Mouse (Mus musculus) embryo, embryonic 10 days (tissue): ENCODE data around the gene Parm1.
A peak's percentile ranks its signal among the peaks of the same experiment; 100 is the strongest.

Source experiments
- DNase-seq: peaks from one replicate; pipeline ENCODE4 v3.0.0-alpha.2; 2015; ENCODE audit warnings: low spot score

Gene Parm1

DNA sequence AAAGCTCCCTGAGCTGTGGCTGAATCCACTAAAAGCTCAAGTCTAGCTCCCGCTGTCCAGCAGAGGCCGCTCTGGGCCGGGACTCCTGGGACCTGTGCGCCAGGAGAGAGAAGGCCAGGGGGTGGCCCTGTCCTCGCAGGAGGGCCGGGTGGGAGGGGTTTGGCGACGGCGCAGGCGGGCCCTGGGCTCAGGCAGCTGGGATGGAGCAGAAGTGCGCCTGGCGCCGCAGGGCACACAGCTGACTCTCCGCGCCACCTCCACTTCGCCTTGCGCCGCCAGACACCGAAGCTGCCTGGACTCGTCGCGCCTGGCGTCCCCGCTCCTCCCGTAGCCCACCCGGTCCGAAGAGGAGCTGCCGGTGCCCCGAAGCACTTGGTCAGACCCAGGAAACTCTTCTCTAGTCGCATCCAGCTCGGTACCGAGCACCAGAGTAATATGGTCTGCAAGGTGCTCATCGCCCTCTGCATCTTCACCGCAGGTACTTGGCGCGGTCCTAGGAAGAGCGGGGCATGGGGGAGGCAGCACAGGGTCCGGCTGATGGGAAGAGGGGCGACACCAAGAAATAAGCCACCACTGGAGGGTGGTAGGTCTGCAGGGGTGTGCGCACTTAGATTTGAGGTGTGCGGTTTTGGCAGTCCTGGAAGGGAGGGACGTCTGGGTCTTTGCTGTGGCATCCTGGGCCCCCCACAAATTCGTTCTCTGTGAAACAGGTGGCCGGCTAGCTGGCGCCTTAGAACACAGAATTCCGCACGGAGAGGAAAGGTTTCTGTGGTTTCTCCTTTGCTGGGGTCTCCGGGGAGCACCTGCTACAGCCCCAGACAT lies at the start of gene Parm1:
Parm1 (plus strand) TSS at position 136 of the 822 bp plus-strand sequence.
- peak; percentile 91 for DNase-seq

DNA sequence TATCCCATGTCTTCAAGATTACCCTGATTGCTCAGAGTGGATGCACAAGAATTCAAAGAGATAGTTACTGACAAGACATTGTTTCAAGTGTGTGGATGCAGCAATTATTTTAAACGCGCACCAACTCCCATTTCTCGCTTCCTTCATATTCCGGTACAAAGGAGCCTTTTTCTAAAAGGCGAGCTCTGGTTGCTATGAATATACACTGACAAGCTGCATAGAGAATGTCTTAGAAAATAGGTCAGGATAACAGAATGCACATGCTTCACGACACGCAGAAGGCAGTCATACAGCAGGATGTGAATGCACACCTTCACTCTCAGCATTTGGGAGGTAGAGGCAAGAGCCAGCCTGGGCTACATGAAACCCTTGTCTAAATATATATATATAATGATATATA lies 42.2 kb upstream of the Parm1 start:
- DNase-seq = no peak

DNA sequence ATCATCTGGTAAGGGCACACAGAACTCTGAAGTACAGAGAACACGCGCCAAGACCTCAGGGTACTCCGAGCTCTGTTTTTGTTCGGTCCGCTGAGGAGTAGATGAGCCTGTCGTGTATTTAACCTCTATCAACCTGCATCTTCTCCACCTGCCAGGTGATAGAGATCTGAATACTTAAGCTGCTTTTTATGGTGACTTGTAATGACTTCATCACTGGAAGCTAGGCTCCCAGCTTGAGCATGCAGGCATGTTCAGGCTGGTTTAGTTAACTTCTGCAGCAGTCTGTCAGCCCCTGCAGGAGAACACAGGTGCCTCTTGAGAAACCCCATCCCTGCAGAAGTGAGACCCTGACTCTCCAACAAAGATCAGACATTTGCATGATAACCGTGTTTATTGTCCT lies 40.6 kb upstream of the Parm1 start:
- DNase-seq = no peak

- DNase-seq = no peak
These were observed 38.7 kb upstream of the Parm1 start for GRCm38 (mm10) chr5:91478673-91479072.

DNA sequence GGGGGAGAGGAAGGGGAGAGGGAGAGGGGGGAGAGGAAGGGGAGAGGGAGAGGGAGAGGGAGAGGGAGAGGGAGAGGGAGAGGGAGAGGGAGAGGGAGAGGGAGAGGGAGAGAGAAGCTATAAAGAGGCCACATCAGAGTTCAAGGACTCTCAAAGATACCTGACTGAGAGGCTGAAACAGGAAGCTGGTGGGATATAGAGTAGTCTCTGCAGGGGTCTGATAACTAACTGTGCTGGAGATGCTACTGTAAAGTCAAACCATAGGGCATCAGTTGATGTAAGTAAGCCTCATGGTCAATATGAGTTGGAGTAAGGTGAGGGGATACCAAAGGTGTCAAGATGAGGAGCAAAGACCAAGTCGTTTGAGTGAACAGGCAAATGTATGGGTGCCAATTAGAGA lies 37.3 kb upstream of the Parm1 start:
- no peak for DNase-seq

DNA sequence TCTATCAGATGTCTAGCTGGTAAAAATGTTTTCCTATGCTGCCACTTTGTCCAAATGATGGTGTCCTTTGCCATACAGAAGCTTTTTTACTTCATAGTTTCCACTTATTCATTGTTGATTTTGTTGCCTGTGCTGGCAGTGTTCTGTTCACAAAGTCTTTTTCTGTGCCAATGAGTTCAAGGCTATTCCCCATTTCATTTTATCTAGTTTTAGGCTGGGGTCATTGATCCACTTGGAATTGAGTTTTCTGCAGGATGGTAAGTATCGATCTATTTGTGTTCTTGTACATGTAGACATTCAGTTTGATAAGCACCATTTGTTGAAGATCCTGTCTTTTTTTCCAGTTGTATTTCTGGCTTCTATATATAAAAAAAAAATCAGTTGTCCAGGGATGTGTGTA lies 33.1 kb upstream of the Parm1 start:
- no peak for DNase-seq

DNA sequence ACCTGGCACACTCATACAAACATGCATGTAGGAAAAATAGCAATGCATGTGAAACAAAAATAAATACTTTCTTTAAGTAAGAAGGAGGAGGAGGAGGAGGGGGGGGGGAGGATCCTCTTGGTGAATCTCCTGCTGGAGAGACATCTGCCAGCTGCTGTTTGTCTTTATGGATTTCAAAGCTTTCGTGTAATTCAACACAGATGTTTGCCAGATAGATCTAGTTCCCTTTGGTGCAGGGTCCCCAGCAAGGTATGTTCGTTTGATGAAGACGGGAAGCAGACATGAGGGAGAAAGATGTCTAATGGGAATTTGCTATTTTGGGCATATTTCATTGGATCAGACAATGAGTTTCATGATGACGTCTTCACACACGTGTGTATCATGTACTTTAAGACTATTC lies 23.0 kb upstream of the Parm1 start:
- peak; percentile 51 for DNase-seq

DNA sequence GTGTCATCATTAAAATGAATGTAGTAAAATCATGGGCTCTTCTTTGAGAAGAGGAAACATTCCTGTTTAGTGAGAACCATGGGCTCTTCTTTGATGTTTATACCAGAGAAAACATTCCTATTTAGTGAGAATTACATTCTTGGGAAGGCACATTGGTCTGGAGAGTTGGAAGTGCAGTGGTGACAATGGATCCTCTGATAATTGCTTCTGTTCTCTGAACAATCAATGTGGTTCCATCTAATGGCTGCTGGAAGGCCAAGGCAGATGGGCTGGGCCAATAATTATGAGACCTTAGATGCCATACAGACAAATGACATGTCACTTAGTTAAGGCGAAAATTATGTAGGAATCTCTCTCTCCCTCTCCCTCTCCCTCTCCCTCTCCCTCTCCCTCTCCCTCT lies 16.1 kb upstream of the Parm1 start:
- DNase-seq = no peak

- no peak for DNase-seq
These were observed 15.0 kb upstream of the Parm1 start for GRCm38 (mm10) chr5:91502366-91502765.

DNA sequence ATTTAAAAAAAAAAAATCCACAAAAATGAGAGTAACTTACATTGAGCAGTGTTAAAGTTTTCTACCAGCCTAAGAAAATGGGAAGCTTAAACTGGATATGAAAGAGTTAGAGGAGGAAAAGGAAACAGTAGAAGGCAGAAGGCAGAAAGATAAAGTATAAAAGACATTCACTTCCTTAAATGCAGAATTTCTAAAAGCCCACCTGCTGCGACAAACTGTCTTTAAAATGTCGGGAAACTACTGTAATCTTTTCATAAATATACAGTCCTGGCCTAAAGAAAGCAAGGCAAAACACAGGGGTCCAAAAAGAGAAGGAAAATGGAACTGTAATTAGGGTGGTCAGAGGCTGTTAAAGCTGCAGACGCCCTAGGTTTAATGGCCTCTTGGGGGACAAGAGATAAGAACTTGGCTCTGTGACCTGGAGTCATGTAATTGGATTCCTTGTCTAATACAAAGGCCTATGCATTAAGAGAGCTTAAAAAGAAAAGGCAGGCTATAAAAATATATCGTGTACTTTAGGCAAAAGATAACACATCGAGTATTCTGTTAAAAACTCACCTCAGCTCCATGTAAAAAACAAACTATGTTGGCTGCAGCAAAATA lies 13.0 kb upstream of the Parm1 start:
- DNase-seq = no peak

DNA sequence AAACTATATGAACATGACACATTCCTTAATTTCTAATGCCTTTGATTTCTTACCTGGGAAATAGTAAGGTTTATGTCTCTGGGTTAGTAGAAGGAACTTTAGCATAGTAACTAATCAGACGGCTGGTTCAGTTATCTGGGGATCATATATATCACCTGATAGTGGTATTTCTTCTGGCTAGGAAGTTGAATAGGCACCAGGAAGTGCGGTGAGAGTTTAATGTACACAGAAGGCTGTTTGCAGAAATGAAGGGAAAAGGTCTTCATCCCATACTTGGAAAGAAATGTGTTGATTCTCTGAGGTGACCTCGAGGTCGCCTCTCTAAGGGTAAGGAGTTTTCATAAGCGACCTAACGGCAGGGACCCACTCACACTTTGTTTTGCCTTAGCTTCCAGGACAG lies 338 bp upstream of the Parm1 start:
- DNase-seq = no peak

DNA sequence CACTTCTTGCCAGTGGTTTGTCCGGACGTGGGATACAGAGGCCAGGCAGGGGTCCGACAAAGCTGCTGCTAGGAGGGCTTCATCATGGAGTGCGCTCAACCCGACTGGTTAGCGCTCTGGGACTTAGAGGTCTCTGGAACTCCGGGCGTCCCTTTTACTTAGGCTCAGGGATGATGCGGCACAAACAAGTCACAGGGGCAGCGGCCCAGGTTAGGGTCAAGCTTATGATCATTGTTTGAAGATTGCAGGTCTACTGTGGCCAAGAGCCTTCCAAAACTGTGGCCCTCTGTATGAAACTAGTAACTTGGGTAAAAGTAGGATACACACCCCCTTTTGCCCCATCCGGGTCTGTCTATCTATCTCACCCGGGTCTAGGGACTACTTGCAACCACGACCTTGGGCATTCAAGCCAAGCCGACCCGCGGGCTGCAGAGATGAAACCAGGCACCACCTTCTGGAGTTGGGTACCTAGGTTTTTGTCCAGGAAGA lies 931 bp downstream of the Parm1 start:
- DNase-seq = peak; percentile 23

DNA sequence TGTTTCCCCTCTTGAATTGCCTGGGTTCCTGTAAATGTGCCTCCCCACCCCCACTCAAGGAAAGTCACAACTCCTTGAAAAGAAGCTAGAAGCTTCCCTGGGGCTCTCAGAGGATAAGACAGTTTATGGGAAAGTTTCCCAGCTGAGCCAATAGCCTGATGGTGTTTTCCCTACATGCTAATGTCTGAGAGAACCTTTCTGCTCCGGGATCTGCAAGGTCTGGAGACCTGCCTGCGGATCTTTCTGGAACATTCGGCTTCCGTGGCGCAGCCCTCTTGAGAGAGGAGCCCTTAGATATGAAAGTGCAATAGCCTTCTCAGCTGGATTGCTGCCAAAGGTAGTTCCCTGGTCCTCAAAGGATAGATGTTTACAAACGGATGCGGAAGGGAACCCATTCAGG lies 1.5 kb downstream of the Parm1 start:
- DNase-seq = peak; percentile 30

- DNase-seq = peak; percentile 68
These were observed 2.1 kb downstream of the Parm1 start for GRCm38 (mm10) chr5:91519521-91519920.

DNA sequence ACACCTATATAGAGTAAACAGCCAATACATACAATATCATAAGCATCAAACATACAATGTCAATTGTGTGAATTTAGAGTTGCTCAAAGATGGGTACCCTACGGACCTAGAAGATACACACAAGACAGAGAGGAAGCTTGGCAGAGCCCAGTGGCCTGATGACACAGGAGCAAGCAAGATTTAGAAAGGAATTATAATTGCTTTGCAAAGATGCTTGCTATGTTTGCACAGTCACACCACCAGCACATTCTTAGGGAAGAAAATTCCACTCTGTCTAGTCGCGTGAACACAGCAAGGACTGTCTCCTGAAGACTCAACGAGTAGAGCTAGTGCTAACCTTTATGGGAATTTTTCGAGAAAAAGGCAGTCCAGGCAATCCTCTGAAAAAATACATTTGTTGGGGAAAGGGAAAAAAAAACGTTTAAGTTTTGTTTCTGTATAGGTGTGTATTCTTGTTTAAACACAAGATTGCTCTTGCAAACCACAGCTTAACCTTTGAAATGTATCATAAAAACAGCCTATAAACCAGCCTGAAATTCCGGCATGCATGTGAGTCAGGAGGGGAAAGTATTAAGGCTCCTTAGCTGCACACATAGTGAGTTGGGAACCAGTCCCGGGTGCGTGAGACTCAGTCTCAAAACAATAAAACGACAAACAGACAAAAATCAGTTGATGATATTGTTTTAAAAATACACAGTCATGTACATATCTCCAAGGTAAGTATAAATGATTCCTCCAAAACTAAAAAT lies 15.5 kb downstream of the Parm1 start:
- no peak for DNase-seq

GRCm38 (mm10) chr5:91559071-91559610 lies 41.7 kb downstream of the Parm1 start:
- no peak for DNase-seq

GRCm38 (mm10) chr5:91559711-91560110 lies 42.3 kb downstream of the Parm1 start:
- no peak for DNase-seq

- no peak for DNase-seq
These were observed 44.0 kb downstream of the Parm1 start for GRCm38 (mm10) chr5:91561394-91561793.

GRCm38 (mm10) chr5:91562486-91562885 lies 45.1 kb downstream of the Parm1 start:
- no peak for DNase-seq

DNA sequence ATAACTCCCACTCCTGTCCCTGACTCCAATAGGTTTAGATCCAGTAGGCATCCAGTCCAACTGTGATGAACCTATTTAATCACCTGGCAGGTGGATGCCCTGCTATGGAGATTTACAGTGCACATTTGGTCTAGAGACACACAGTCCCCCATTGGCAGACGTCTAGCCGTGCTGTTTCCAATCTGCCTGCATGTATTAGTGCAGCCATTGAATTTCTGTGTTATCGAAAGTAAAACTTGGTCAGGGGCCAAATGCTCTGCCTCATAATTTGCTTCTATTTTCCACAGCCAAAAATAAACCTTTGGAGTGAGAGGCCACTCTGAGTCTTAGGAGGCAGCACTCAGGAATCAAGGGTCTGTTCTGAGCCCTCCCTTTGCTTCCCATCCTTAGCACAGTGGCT lies 46.6 kb downstream of the Parm1 start:
- no peak for DNase-seq

DNA sequence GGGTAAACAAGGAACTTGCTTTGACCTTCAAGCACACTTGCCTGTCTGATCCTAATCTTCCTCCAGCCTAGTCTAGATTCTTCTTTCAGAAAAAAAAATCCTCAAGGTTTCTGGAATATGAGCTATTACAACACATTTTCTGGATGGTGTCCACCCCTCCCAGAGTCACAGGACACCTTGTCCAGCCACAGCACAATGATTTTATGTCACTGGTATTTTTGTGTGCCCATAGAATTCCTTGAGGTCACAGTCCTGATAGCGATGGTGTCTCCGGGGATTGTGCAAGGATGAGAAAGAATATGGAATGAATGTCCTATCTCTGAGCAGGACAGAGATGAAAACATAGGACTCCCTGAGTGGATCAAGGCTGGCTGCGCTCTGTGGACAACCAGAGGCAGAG lies 48.0 kb downstream of the Parm1 start:
- no peak for DNase-seq

- no peak for DNase-seq
These were observed 49.2 kb downstream of the Parm1 start for GRCm38 (mm10) chr5:91566591-91566990.

DNA sequence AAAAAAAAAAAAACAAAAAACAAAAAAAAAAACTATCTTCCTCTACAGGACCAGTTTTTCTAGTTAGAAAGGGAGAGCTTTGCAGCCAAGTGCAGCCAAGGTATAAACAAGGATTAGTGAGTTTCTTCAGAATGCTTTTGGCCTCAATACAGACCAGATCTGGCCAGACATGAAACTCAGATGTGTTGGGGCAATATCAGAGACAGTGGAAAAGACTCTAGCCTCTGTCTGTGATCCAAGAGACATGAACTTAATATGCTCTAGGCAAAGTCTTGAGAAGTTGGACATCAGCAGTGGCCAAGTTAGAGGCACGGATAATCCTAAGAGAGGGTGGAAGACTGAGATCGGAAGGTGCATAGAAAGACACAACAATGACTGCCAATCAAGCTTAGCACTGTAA lies 56.8 kb downstream of the Parm1 start:
- DNase-seq = no peak
